Mouse (Mus musculus) heart, postnatal 0 days (tissue): ENCODE measurements around the gene Vdr. TPM values are rescaled to one million over a fixed set of nuclear protein-coding genes. Genes with fewer than 3 reads are reported as not detected.
"Not testable (repeated sequence)": the region's sequence is repeated elsewhere in the genome, so short reads cannot be mapped to it uniquely, and the experiment has no call there.

ENCODE experiments used
- ATAC-seq: fragments of 200-750 bp; cut with Nextera tagmentation; 2 replicates; pipeline ENCODE4 v1.8.0; 2017; ENCODE audit warnings: low read depth, moderate number of reproducible peaks, moderate library complexity; ENCODE audit not compliant: insufficient read depth
- DNase-seq: peaks from one replicate; pipeline ENCODE4 v3.0.0-alpha.2; 2016; ENCODE audit warnings: low spot score
- H3K27ac ChIP-seq: fragments of 300-500 bp; sonication (generic); 2 replicates; pipeline ENCODE4 v1.5.1; 2014; ENCODE audit warnings: low read depth, mild to moderate bottlenecking
- H3K27me3 ChIP-seq: fragments of 300-500 bp; sonication (generic); 2 replicates; pipeline ENCODE4 v1.6.1; 2014; ENCODE audit warnings: low read length, mixed read lengths; ENCODE audit not compliant: control insufficient read depth, insufficient read depth
- H3K36me3 ChIP-seq: fragments of 300-500 bp; sonication (generic); replicated peaks from 2 replicates; pipeline ENCODE4 v1.6.1; 2014; ENCODE audit warnings: low read length, mixed read lengths; ENCODE audit not compliant: control insufficient read depth, insufficient read depth
- H3K4me1 ChIP-seq: fragments of 300-500 bp; sonication (generic); 2 replicates; pipeline ENCODE4 v1.6.1; 2014; ENCODE audit warnings: antibody characterized with exemption; ENCODE audit not compliant: control insufficient read depth, insufficient read depth
- H3K4me2 ChIP-seq: fragments of 300-500 bp; sonication (generic); 2 replicates; pipeline ENCODE4 v1.6.1; 2014; ENCODE audit warnings: low read depth, mild to moderate bottlenecking, low read length, moderate library complexity
- H3K4me3 ChIP-seq: fragments of 300-500 bp; sonication (generic); 2 replicates; pipeline ENCODE4 v1.5.1; 2014; ENCODE audit warnings: low read depth, low read length
- H3K9ac ChIP-seq: fragments of 300-500 bp; sonication (generic); replicated peaks from 2 replicates; pipeline ENCODE4 v1.6.1; 2014; ENCODE audit warnings: low read depth, low read length, mixed read lengths
- H3K9me3 ChIP-seq: fragments of 300-500 bp; sonication (generic); replicated peaks from 2 replicates; pipeline ENCODE4 v1.6.1; 2016; ENCODE audit warnings: low read length; ENCODE audit not compliant: control insufficient read depth
- CTCF ChIP-seq: IDR thresholded peaks from 2 replicates; pipeline ENCODE4 v1.5.1; 2016; ENCODE audit warnings: antibody characterized with exemption, control low read depth, low read depth
- EP300 ChIP-seq: IDR thresholded peaks from 2 replicates; pipeline ENCODE4 v1.6.1; 2016; ENCODE audit warnings: antibody characterized with exemption, low read depth
- WGBS: fragments of 180-500 bp; shearing (Covaris S2); extraction: QIAGEN DNeasy Blood & Tissue Kit; methylation state at CpG from one replicate; pipeline ENCODE4 v1.1.7; 2014; 5-methylcytosine and 5-hydroxymethylcytosine counted together
- polyA plus RNA-seq: library from polyadenylated mRNA; unstranded; fragments of >200 nt; fragmentation: Nextera tagmentation; extraction: Ambion mirVana; gene quantifications from 2 replicates; pipeline ENCODE4 v1.2.1, GENCODE M21; 2015
- total RNA-seq: library from RNA; depleted of rRNA; stranded (reverse); fragments of >200 nt; gene quantifications from 2 replicates; pipeline ENCODE4 v1.2.3, GENCODE M21; 2014; ENCODE audit warnings: low replicate concordance

Gene Vdr
- total and polyA plus RNA-seq, 2 experiments from 2014 or later, result 0.15 to 2.6 TPM

DNA sequence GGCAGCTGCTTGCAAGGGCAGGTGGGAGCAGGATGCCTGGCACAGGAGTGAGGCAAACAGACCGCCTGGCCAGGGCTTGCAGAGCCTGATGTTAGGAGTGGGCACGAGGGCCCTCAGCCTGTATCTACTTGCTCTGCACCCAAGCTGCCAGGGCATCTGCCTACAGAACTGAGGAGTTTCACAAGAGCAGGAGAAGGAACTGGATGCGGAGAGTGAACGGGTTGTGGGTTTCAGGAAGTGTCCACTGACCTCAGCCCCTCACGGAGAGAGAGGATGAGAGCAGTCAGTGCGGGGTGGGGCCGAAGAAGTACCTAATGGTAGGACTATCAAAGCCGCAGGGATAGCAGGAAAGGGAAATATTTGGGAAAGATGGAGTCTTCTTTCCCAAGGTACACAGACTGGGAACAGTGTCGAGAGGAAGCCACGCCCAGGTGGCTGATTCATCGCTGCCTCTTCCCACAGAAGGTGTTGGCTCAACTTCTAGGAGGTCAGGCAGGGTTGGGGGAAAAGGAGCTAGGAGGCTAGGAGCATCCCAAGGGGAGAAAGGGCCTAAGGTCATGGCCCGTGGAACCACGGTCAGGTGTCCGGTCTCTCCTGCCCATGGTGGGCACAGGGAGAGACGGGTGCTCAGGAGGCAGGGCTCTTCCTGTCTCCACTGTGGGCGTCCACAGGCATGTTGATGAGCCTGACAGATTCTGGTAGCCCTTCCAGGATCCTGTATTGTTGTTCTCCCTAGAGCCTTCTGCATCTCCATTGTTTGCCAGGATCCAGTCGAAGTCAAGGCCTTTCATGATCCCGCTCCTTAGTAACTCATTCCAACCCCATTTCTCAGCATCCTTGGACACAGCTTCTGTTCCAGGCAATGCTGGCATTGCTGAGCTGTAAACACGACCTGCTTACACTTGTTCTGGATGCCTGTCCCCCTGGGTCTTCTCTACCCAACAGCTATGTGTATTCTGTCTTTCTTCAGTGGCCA is 39.1 kb downstream of the Vdr start:
- H3K4me2 ChIP-seq, result no peak overlapping the region
- no peak overlapping the region for H3K27ac ChIP-seq
- DNase-seq (no peak), ATAC-seq (no peak)
- no peak for TF ChIP-seq CTCF
- no peak for TF ChIP-seq EP300
- no peak overlapping the region for H3K9ac ChIP-seq
- no peaks in the 10 kb centered on the region for H3K9me3 ChIP-seq
- H3K4me3 ChIP-seq, result no peak overlapping the region
- 71% methylated on average over 19 of the region's 19 CpGs for WGBS
- H3K4me1 ChIP-seq, result no peaks in the 10 kb centered on the region
- no peaks in the 10 kb centered on the region for H3K36me3 ChIP-seq
- H3K27me3 ChIP-seq, result 0 out of 2 replicates have a peak, but pooled peaks cover 2% of the 10 kb centered on the region

DNA sequence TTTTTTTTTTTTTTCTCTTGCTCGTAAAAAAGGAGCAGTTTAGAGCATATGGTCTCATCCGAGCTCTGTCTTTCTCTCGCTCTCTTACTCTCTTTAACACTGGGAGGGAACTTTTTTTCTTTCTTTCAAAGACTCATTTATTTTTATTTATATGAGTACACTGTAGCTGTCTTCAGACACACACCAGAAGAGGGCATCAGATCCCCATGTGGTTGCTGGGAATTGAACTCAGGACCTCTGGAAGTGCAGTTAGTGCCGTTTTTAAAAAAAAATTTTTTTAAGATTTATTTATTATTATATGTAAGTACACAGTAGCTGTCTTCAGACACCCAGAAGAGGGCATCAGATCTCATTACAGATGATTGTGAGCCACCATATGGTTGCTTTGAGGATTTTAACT is 40.3 kb downstream of the Vdr start:
- not testable (repeated sequence) for DNase-seq, H3K4me1 ChIP-seq, H3K4me2 ChIP-seq, H3K9me3 ChIP-seq, H3K27me3 ChIP-seq, H3K36me3 ChIP-seq, H3K27ac ChIP-seq, ATAC-seq, H3K9ac ChIP-seq, H3K4me3 ChIP-seq
- 78% methylated on average over 4 of the region's 4 CpGs for WGBS
- 0 out of 2 replicates have a peak, but pooled peaks have one; percentile 5 for TF ChIP-seq CTCF

DNA sequence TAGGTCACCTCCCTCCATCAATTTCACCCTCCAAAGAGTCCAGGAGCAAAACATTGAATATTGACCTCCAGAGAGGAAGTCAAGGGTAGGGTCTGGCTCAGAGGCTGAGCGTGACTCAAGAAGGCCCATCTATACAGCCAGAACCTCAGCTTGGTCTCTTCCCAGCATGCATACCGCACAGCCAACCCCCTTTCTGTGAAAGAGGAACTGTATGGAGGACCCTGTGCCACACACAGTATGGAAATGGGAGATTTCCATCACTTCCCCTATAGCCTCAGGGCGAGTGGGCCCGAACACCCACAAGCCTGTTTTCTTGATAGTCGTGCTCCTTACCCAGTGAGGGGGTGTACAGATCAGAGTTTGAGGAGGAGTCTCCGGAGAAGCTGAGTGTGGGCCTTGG is 41.4 kb downstream of the Vdr start:
- H3K4me1 ChIP-seq, result 0 out of 2 replicates have a peak, but pooled peaks cover 3% of the 10 kb centered on the region
- TF ChIP-seq CTCF, result no peak
- no peak for TF ChIP-seq EP300
- H3K9me3 ChIP-seq, result no peaks in the 10 kb centered on the region
- no peak overlapping the region for H3K4me3 ChIP-seq
- H3K27ac ChIP-seq, result no peak overlapping the region
- no peak overlapping the region for H3K9ac ChIP-seq
- H3K27me3 ChIP-seq, result no peaks in the 10 kb centered on the region
- WGBS, result 79% methylated on average over 6 of the region's 6 CpGs
- no peaks in the 10 kb centered on the region for H3K36me3 ChIP-seq
- H3K4me2 ChIP-seq, result no peak overlapping the region
- no peak for DNase-seq
- no peak for ATAC-seq

DNA sequence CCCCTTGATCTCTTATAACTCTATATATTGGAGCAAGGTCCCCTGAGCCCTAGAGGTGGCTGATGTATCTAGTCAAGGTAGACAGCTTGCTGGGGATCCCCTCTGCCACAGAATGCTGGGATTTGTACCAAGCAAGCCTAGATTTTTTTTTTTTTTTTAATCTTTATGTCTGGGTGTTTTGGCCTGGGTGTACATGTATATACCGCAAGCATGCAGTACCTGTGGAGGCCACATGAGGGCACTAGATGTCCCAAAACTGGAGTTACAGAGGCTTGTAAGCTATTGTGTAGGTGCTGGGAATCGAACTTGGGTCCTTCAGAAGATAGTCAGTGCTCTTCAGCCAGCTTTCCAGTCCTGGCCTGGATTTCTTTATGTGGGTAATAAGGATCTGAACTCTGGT is 44.4 kb downstream of the Vdr start:
- WGBS, result 94% methylated on average over 2 of the region's 2 CpGs

DNA sequence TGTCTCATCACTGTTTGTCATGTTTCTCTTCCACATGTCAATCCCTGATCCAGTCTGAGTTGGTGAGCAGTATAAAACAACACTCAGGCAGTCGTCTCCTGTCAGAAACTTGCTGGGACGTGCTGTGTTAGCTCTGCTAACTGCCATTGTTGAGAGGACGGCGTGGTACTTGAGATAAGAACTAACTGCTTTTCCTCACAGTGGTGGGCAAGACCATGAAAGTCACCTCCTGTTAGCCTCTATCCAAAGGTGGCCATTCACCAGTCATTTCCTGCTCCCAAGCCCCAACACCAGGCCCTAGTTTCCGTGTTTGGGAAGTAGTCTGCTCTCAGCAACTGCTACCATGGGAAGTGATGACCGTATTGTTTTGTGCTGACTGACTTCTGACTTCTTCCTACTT is 45.3 kb downstream of the Vdr start:
- no peaks in the 10 kb centered on the region for H3K36me3 ChIP-seq
- peak; percentile 28; the same call in 1 of the 2 replicates for TF ChIP-seq EP300
- no peak for TF ChIP-seq CTCF
- no peaks in the 10 kb centered on the region for H3K9me3 ChIP-seq
- WGBS, result 15% methylated on average over 6 of the region's 6 CpGs
- DNase-seq, result peak; percentile 84
- no peak overlapping the region for H3K4me2 ChIP-seq
- ATAC-seq, result peak; percentile 87
- H3K27ac ChIP-seq, result peak overlapping the region; percentile 36
- H3K4me3 ChIP-seq, result no peak overlapping the region
- no peak overlapping the region for H3K9ac ChIP-seq
- H3K27me3 ChIP-seq, result 0 out of 2 replicates have a peak, but pooled peaks cover 5% of the 10 kb centered on the region
- peaks cover 10% of the 10 kb centered on the region for H3K4me1 ChIP-seq

More for the DNA sequence above, 44.4 kb downstream of the Vdr start:
- 0 out of 2 replicates have a peak, but pooled peaks cover 5% of the 10 kb centered on the region for H3K27me3 ChIP-seq
- no peak for TF ChIP-seq CTCF
- no peak for TF ChIP-seq EP300
- H3K27ac ChIP-seq, result no peak overlapping the region
- no peak overlapping the region for H3K4me2 ChIP-seq
- H3K9ac ChIP-seq, result no peak overlapping the region
- no peak for DNase-seq
- no peaks in the 10 kb centered on the region for H3K36me3 ChIP-seq
- H3K4me3 ChIP-seq, result no peak overlapping the region
- H3K4me1 ChIP-seq, result peaks cover 10% of the 10 kb centered on the region
- ATAC-seq, result no peak
- H3K9me3 ChIP-seq, result no peaks in the 10 kb centered on the region
